Mouse (Mus musculus) lung, embryonic 14.5 days (tissue): ENCODE measurements at regions not wholly inside any gene's neighbourhood (a gene's known extent, or its start where the extent isn't known, plus 50 kb on each side); places are given as distances from the start of the nearest gene placed in this dataset.

Source experiments
- ATAC-seq: fragments of 200-750 bp; cut with Nextera tagmentation; 2 replicates; pipeline ENCODE4 v1.8.0; 2017; ENCODE audit warnings: mild to moderate bottlenecking, moderate TSS enrichment, moderate library complexity; ENCODE audit not compliant: insufficient read depth
- DNase-seq: peaks from one replicate; pipeline ENCODE4 v3.0.0-alpha.2; 2015
- H3K27ac ChIP-seq: fragments of 300-500 bp; sonication (generic); 2 replicates; pipeline ENCODE4 v1.5.1; 2014; ENCODE audit warnings: low read depth, mild to moderate bottlenecking, moderate library complexity
- H3K27me3 ChIP-seq: fragments of 300-500 bp; sonication (generic); 2 replicates; pipeline ENCODE4 v1.6.1; 2014; ENCODE audit warnings: low read length, control low read depth; ENCODE audit not compliant: insufficient read depth
- H3K36me3 ChIP-seq: fragments of 300-500 bp; sonication (generic); 2 replicates; pipeline ENCODE4 v1.6.1; 2014; ENCODE audit warnings: control low read depth; ENCODE audit not compliant: insufficient read depth
- H3K4me1 ChIP-seq: fragments of 300-500 bp; sonication (generic); 2 replicates; pipeline ENCODE4 v1.6.1; 2014; ENCODE audit warnings: antibody characterized with exemption, control low read depth; ENCODE audit not compliant: insufficient read depth
- H3K4me2 ChIP-seq: fragments of 300-500 bp; sonication (generic); 2 replicates; pipeline ENCODE4 v1.6.1; 2014; ENCODE audit warnings: mild to moderate bottlenecking
- H3K4me3 ChIP-seq: fragments of 300-500 bp; sonication (generic); 2 replicates; pipeline ENCODE4 v1.5.1; 2014; ENCODE audit warnings: low read depth, low read length
- H3K9ac ChIP-seq: fragments of 300-500 bp; sonication (generic); 2 replicates; pipeline ENCODE4 v1.6.1; 2014
- H3K9me3 ChIP-seq: fragments of 300-500 bp; sonication (generic); 2 replicates; pipeline ENCODE4 v1.6.1; 2016; ENCODE audit warnings: low read depth, low read length, control low read depth
- CTCF ChIP-seq: IDR thresholded peaks from 2 replicates; pipeline ENCODE4 v1.5.1; 2016; ENCODE audit warnings: antibody characterized with exemption, low read depth
- WGBS: fragments of 180-500 bp; shearing (Covaris S2); extraction: QIAGEN DNeasy Blood & Tissue Kit; methylation state at CpG from one replicate; pipeline ENCODE4 v1.1.7; 2014; 5-methylcytosine and 5-hydroxymethylcytosine counted together

- Histone ChIP-seq H3K27ac (no peak overlapping the region), H3K9me3 (0 out of 2 replicates have a peak, but pooled peaks cover 3% of the 10 kb centered on the region), H3K4me2 (no peak overlapping the region), H3K36me3 (no peaks in the 10 kb centered on the region), H3K4me1 (no peaks in the 10 kb centered on the region), H3K9ac (no peak overlapping the region), H3K27me3 (no peaks in the 10 kb centered on the region), H3K4me3 (no peak overlapping the region)
- 67% methylated on average over 17 of the region's 17 CpGs for WGBS
- no peak for DNase-seq
- ATAC-seq, result no peak
- no peak for TF ChIP-seq CTCF
Measured at GRCm38 (mm10) chr2:173930606-173931177, 145.4 kb upstream of the Stx16 start.

GRCm38 (mm10) chr2:173935706-173936105 is 140.4 kb upstream of the Stx16 start:
- H3K4me1 ChIP-seq, result no peaks in the 10 kb centered on the region
- no peak overlapping the region for H3K4me2 ChIP-seq
- TF ChIP-seq CTCF, result no peak
- ATAC-seq (no peak), DNase-seq (no peak)
- 0 out of 2 replicates have a peak, but pooled peaks cover 3% of the 10 kb centered on the region for H3K9me3 ChIP-seq
- WGBS, result 81% methylated on average over 5 of the region's 5 CpGs
- no peak overlapping the region for H3K4me3 ChIP-seq
- no peaks in the 10 kb centered on the region for H3K36me3 ChIP-seq
- H3K9ac ChIP-seq, result no peak overlapping the region
- H3K27ac ChIP-seq, result no peak overlapping the region
- H3K27me3 ChIP-seq, result no peaks in the 10 kb centered on the region

- DNase-seq (peak; percentile 67), ATAC-seq (0 out of 2 replicates have a peak, but pooled peaks have one; percentile 29)
- Histone ChIP-seq H3K9ac (0 out of 2 replicates have a peak overlapping the region, but pooled peaks have one; percentile 7), H3K9me3 (0 out of 2 replicates have a peak, but pooled peaks cover 3% of the 10 kb centered on the region), H3K27ac (no peak overlapping the region), H3K27me3 (no peaks in the 10 kb centered on the region), H3K4me1 (no peaks in the 10 kb centered on the region), H3K4me3 (no peak overlapping the region), H3K36me3 (no peaks in the 10 kb centered on the region), H3K4me2 (no peak overlapping the region)
- 51% methylated on average over 18 of the region's 18 CpGs for WGBS
- TF ChIP-seq CTCF, result no peak
Measured at GRCm38 (mm10) chr2:173937531-173938439, 138.3 kb upstream of the Stx16 start.

GRCm38 (mm10) chr2:173938440-173938787 is 137.7 kb upstream of the Stx16 start:
- no peak overlapping the region for H3K4me3 ChIP-seq
- no peak overlapping the region for H3K4me2 ChIP-seq
- H3K27me3 ChIP-seq, result no peaks in the 10 kb centered on the region
- no peak for TF ChIP-seq CTCF
- no peak overlapping the region for H3K9ac ChIP-seq
- ATAC-seq, result no peak
- DNase-seq, result no peak
- 63% methylated on average over 11 of the region's 11 CpGs for WGBS
- H3K9me3 ChIP-seq, result 0 out of 2 replicates have a peak, but pooled peaks cover under 1% of the 10 kb centered on the region
- H3K27ac ChIP-seq, result no peak overlapping the region
- no peaks in the 10 kb centered on the region for H3K4me1 ChIP-seq
- no peaks in the 10 kb centered on the region for H3K36me3 ChIP-seq

GRCm38 (mm10) chr2:173945441-173945840 is 130.7 kb upstream of the Stx16 start:
- Histone ChIP-seq H3K36me3 (no peaks in the 10 kb centered on the region), H3K9ac (no peak overlapping the region), H3K4me1 (no peaks in the 10 kb centered on the region), H3K27ac (no peak overlapping the region), H3K4me2 (no peak overlapping the region), H3K9me3 (no peaks in the 10 kb centered on the region), H3K4me3 (no peak overlapping the region), H3K27me3 (no peaks in the 10 kb centered on the region)
- TF ChIP-seq CTCF, result no peak
- ATAC-seq (no peak), DNase-seq (no peak)
- WGBS, result 90% methylated on average over 5 of the region's 5 CpGs

- DNase-seq (no peak), ATAC-seq (no peak)
- no peak overlapping the region for H3K9ac ChIP-seq
- H3K36me3 ChIP-seq, result no peaks in the 10 kb centered on the region
- no peak overlapping the region for H3K4me3 ChIP-seq
- no peaks in the 10 kb centered on the region for H3K4me1 ChIP-seq
- TF ChIP-seq CTCF, result no peak
- H3K27me3 ChIP-seq, result no peaks in the 10 kb centered on the region
- H3K9me3 ChIP-seq, result no peaks in the 10 kb centered on the region
- WGBS, result 80% methylated on average over 5 of the region's 5 CpGs
- H3K27ac ChIP-seq, result no peak overlapping the region
- no peak overlapping the region for H3K4me2 ChIP-seq
Measured at GRCm38 (mm10) chr2:173948586-173948985, 127.5 kb upstream of the Stx16 start.

- no peak for DNase-seq
- no peak overlapping the region for H3K4me2 ChIP-seq
- ATAC-seq, result no peak
- no peak for TF ChIP-seq CTCF
- no peaks in the 10 kb centered on the region for H3K36me3 ChIP-seq
- no peaks in the 10 kb centered on the region for H3K4me1 ChIP-seq
- no peak overlapping the region for H3K27ac ChIP-seq
- H3K27me3 ChIP-seq, result no peaks in the 10 kb centered on the region
- H3K4me3 ChIP-seq, result no peak overlapping the region
- 41% methylated on average over 10 of the region's 10 CpGs for WGBS
- no peaks in the 10 kb centered on the region for H3K9me3 ChIP-seq
- H3K9ac ChIP-seq, result no peak overlapping the region
Measured at GRCm38 (mm10) chr2:173950164-173950891, 125.8 kb upstream of the Stx16 start.
